Mouse (Mus musculus): ENCODE measurements around the gene Rad51b. TPM values are rescaled to one million over a fixed set of nuclear protein-coding genes. Genes with fewer than 3 reads are reported as not detected.

Gene Rad51b
- polyA plus RNA-seq, 1 experiment = 1.1 TPM

- WGBS = 67% methylated on average over 17 of the region's 17 CpGs
- no peak for DNase-seq
- Histone ChIP-seq H3K4me3 (replicated peaks; ENCODE audit: extremely low read depth, low read depth, low read length) (no peak overlapping the region), H3K4me1 (ENCODE audit: control insufficient read depth, insufficient read depth, low read length) (no peaks in the 10 kb centered on the region)
- TF ChIP-seq CTCF (IDR thresholded peaks at IDR 0.05; ENCODE audit: insufficient read depth, low read length) = no peak
- no peak for TF ChIP-seq POLR2A (IDR thresholded peaks at IDR 0.05; ENCODE audit: borderline replicate concordance, extremely low read depth, low read depth, low read length)
These were observed 191.6 kb downstream of the Rad51b start for GRCm38 (mm10) chr12:79488590-79489242.

DNA sequence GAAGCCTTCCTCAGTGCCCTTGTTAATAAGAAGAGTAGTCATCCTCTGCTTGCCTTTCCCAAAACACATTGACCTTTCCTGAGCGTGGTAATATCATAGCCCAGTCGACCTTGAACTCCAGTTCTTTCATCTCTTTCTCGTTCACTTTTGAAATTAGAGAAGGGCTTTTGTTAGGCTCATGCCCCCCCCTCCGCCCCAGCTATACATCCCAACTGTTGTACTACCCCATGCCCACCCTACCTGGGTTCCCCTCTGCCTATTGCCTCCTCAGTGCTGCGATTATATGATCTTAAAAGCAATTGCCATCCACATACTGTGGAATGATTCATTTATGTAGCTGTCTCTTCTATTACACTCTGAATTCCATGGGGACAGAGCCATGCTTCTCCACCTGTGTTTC is 193.5 kb downstream of the Rad51b start:
- H3K4me3 ChIP-seq (replicated peaks; ENCODE audit: extremely low read depth, low read depth, low read length) = no peak overlapping the region
- DNase-seq = no peak
- no peak for TF ChIP-seq POLR2A (IDR thresholded peaks at IDR 0.05; ENCODE audit: borderline replicate concordance, extremely low read depth, low read depth, low read length)
- no peak for TF ChIP-seq CTCF (IDR thresholded peaks at IDR 0.05; ENCODE audit: insufficient read depth, low read length)
- H3K4me1 ChIP-seq (ENCODE audit: control insufficient read depth, insufficient read depth, low read length) = no peaks in the 10 kb centered on the region
- 79% methylated on average over 5 of the region's 5 CpGs for WGBS

DNA sequence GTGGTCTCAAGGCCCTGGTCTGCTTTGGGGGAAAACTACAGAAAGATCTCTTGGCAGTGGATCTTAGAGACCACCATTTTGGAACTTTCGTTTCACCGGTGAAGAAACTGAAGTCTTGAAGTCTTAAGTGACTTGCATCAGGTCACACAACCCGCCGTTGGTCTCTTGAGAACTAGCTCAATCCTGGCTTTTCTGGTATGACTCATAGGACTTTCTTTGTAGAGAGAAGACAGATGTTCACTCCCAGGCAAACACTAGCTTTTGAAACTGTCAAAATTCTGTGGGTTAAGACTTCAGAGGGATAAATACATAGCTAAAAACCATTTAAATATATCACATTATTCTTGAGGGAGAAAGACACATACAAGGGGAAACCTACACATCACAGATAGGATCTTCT is 195.1 kb downstream of the Rad51b start:
- TF ChIP-seq POLR2A (IDR thresholded peaks at IDR 0.05; ENCODE audit: borderline replicate concordance, extremely low read depth, low read depth, low read length) (no peak), CTCF (IDR thresholded peaks at IDR 0.05; ENCODE audit: insufficient read depth, low read length) (no peak)
- no peaks in the 10 kb centered on the region for H3K4me1 ChIP-seq (ENCODE audit: control insufficient read depth, insufficient read depth, low read length)
- DNase-seq = no peak
- no peak overlapping the region for H3K4me3 ChIP-seq (replicated peaks; ENCODE audit: extremely low read depth, low read depth, low read length)
- WGBS = 55% methylated on average over 4 of the region's 4 CpGs

DNA sequence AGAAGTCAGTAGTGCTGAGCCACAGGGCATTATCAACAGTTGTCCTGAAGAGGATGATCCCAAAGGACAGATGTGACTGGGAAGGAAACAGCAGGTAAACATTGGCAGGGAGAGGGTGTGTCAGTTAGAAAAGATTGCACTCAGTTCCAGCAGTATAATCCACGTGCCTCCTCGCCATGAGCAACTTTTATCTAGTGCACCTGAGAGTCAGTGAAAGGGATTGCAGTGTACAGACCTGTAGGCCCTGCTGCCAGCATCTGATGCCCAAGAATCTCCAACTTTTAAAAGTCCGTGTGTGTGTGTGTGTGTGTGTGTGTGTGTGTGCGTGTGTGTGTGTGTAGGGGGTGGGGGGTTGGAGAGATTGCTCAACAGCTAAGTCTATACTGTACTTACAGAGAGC is 195.5 kb downstream of the Rad51b start:
- DNase-seq = no peak
- no peaks in the 10 kb centered on the region for H3K4me1 ChIP-seq (ENCODE audit: control insufficient read depth, insufficient read depth, low read length)
- no peak overlapping the region for H3K4me3 ChIP-seq (replicated peaks; ENCODE audit: extremely low read depth, low read depth, low read length)
- WGBS = 64% methylated on average over 4 of the region's 4 CpGs
- TF ChIP-seq CTCF (IDR thresholded peaks at IDR 0.05; ENCODE audit: insufficient read depth, low read length) (no peak), POLR2A (IDR thresholded peaks at IDR 0.05; ENCODE audit: borderline replicate concordance, extremely low read depth, low read depth, low read length) (no peak)

GRCm38 (mm10) chr12:79493481-79493880 is 196.4 kb downstream of the Rad51b start:
- TF ChIP-seq POLR2A (IDR thresholded peaks at IDR 0.05; ENCODE audit: borderline replicate concordance, extremely low read depth, low read depth, low read length) (no peak), CTCF (IDR thresholded peaks at IDR 0.05; ENCODE audit: insufficient read depth, low read length) (no peak)
- no peak for DNase-seq
- 44% methylated on average over 2 of the region's 2 CpGs for WGBS
- Histone ChIP-seq H3K4me1 (ENCODE audit: control insufficient read depth, insufficient read depth, low read length) (no peaks in the 10 kb centered on the region), H3K4me3 (replicated peaks; ENCODE audit: extremely low read depth, low read depth, low read length) (no peak overlapping the region)

GRCm38 (mm10) chr12:79498326-79498725 is 201.2 kb downstream of the Rad51b start:
- 82% methylated on average over 1 of the region's 1 CpGs for WGBS
- no peaks in the 10 kb centered on the region for H3K4me1 ChIP-seq (ENCODE audit: control insufficient read depth, insufficient read depth, low read length)
- DNase-seq = no peak
- no peak for TF ChIP-seq CTCF (IDR thresholded peaks at IDR 0.05; ENCODE audit: insufficient read depth, low read length)
- no peak for TF ChIP-seq POLR2A (IDR thresholded peaks at IDR 0.05; ENCODE audit: borderline replicate concordance, extremely low read depth, low read depth, low read length)
- no peak overlapping the region for H3K4me3 ChIP-seq (replicated peaks; ENCODE audit: extremely low read depth, low read depth, low read length)

DNA sequence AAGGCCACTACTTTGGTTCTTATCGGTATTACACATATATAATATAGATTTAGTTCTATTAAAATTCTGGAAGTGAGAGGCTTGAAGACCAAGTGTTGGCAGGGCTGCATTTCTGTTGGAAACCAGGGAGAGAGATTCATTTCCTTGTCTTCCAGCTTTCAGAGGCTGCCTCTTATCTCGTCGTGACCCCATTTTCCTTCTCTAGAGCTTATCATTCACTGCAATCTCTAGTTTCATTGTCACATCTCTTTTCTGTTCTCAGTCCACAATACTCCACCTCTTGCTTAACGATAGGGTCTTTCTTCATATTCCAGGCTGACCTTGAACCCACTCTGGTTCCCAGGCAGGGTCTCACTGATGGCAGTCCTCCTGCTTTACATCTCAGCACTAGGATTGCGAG is 202.7 kb downstream of the Rad51b start:
- no peak overlapping the region for H3K4me3 ChIP-seq (replicated peaks; ENCODE audit: extremely low read depth, low read depth, low read length)
- no peaks in the 10 kb centered on the region; the same call in 1 of the 2 replicates for H3K4me1 ChIP-seq (ENCODE audit: control insufficient read depth, insufficient read depth, low read length)
- no peak for DNase-seq
- WGBS = 69% methylated on average over 5 of the region's 5 CpGs
- TF ChIP-seq POLR2A (IDR thresholded peaks at IDR 0.05; ENCODE audit: borderline replicate concordance, extremely low read depth, low read depth, low read length) (no peak), CTCF (IDR thresholded peaks at IDR 0.05; ENCODE audit: insufficient read depth, low read length) (no peak)

GRCm38 (mm10) chr12:79501877-79502276 is 204.8 kb downstream of the Rad51b start:
- no peaks in the 10 kb centered on the region; the same call in 1 of the 2 replicates for H3K4me1 ChIP-seq (ENCODE audit: control insufficient read depth, insufficient read depth, low read length)
- H3K4me3 ChIP-seq (replicated peaks; ENCODE audit: extremely low read depth, low read depth, low read length) = no peak overlapping the region
- no peak for DNase-seq
- no peak for TF ChIP-seq CTCF (IDR thresholded peaks at IDR 0.05; ENCODE audit: insufficient read depth, low read length)
- TF ChIP-seq POLR2A (IDR thresholded peaks at IDR 0.05; ENCODE audit: borderline replicate concordance, extremely low read depth, low read depth, low read length) = no peak
- 68% methylated on average over 3 of the region's 3 CpGs for WGBS

- no peak for DNase-seq
- Histone ChIP-seq H3K4me1 (ENCODE audit: control insufficient read depth, insufficient read depth, low read length) (peaks cover 4% of the 10 kb centered on the region), H3K4me3 (replicated peaks; ENCODE audit: extremely low read depth, low read depth, low read length) (no peak overlapping the region)
- 64% methylated on average over 11 of the region's 11 CpGs for WGBS
- TF ChIP-seq POLR2A (IDR thresholded peaks at IDR 0.05; ENCODE audit: borderline replicate concordance, extremely low read depth, low read depth, low read length) = no peak
- TF ChIP-seq CTCF (IDR thresholded peaks at IDR 0.05; ENCODE audit: insufficient read depth, low read length) = no peak
These were observed 205.9 kb downstream of the Rad51b start for GRCm38 (mm10) chr12:79502862-79503581.
